Mouse (Mus musculus): Measurements from ENCODE around the gene 2410004P03Rik. TPM values are rescaled to one million over a fixed set of nuclear protein-coding genes. Genes with fewer than 3 reads are reported as not detected.

Gene 2410004P03Rik
- polyA plus RNA-seq, 1 experiment from 2014 or later = 0.47 TPM

GRCm38 (mm10) chr12:16963354-16963753, 48.2 kb downstream of the 2410004P03Rik start:
- H3K4me3 ChIP-seq (ENCODE audit: low read length) = no peak overlapping the region

GRCm38 (mm10) chr12:16958851-16959250, 52.7 kb downstream of the 2410004P03Rik start:
- Histone ChIP-seq H3K27ac (ENCODE audit: low read length) (no peak overlapping the region), H3K9ac (replicated peaks; ENCODE audit: low read length) (no peak overlapping the region), H3K36me3 (ENCODE audit: insufficient read depth, low read length) (peaks cover 45% of the 10 kb centered on the region), H3K4me1 (ENCODE audit: insufficient read depth, low read length) (no peaks in the 10 kb centered on the region), H3K9me3 (ENCODE audit: low read length) (no peaks in the 10 kb centered on the region), H3K4me3 (ENCODE audit: low read length) (no peak overlapping the region), H3K4me2 (replicated peaks; ENCODE audit: low read depth, low read length) (no peak overlapping the region), H3K27me3 (ENCODE audit: insufficient read depth, low read length) (no peaks in the 10 kb centered on the region)
- WGBS = 66% methylated on average over 1 of the region's 1 CpGs
- ATAC-seq (ENCODE audit: low FRiP score, low TSS enrichment) = no peak

More at GRCm38 (mm10) chr12:16963354-16963753, 48.2 kb downstream of the 2410004P03Rik start:
- H3K27ac ChIP-seq (ENCODE audit: low read length) = no peak overlapping the region
- peaks cover 40% of the 10 kb centered on the region for H3K36me3 ChIP-seq (ENCODE audit: insufficient read depth, low read length)
- no peaks in the 10 kb centered on the region for H3K4me1 ChIP-seq (ENCODE audit: insufficient read depth, low read length)
- no peak overlapping the region for H3K4me2 ChIP-seq (replicated peaks; ENCODE audit: low read depth, low read length)
- no peaks in the 10 kb centered on the region for H3K27me3 ChIP-seq (ENCODE audit: insufficient read depth, low read length)
- H3K9me3 ChIP-seq (ENCODE audit: low read length) = no peaks in the 10 kb centered on the region
- no peak overlapping the region for H3K9ac ChIP-seq (replicated peaks; ENCODE audit: low read length)
- ATAC-seq (ENCODE audit: low FRiP score, low TSS enrichment) = no peak
- 80% methylated on average over 2 of the region's 2 CpGs for WGBS

Other genes with a start within 250 kb of the 2410004P03Rik start
- 4.4 and 5.2 TPM in 2 replicates for gene Greb1, start 210.8 kb downstream of the 2410004P03Rik start, polyA plus RNA-seq (2015; fragmentation: Nextera tagmentation; extraction: Ambion mirVana)
- 41.7 and 45.1 TPM in 2 replicates for gene E2f6, start 200.8 kb downstream of the 2410004P03Rik start, polyA plus RNA-seq (2015; fragmentation: Nextera tagmentation; extraction: Ambion mirVana)
- 10.6 and 11.4 TPM in 2 replicates for gene Rock2, start 116.8 kb downstream of the 2410004P03Rik start, polyA plus RNA-seq (2015; fragmentation: Nextera tagmentation; extraction: Ambion mirVana)
- gene Pqlc3, start 11.3 kb downstream of the 2410004P03Rik start, polyA plus RNA-seq (2015; fragmentation: Nextera tagmentation; extraction: Ambion mirVana) = 3.7 and 4.7 TPM in 2 replicates
- gene Kcnf1, start 165.2 kb upstream of the 2410004P03Rik start, polyA plus RNA-seq (2015; fragmentation: Nextera tagmentation; extraction: Ambion mirVana) = 0.76 and 0.81 TPM in 2 replicates

Measured in kidney, embryonic 16.5 days (tissue).